Mouse (Mus musculus) left cerebral cortex, adult 9 months (tissue): ENCODE measurements at regions not wholly inside any gene's neighbourhood (a gene's known extent, or its start where the extent isn't known, plus 50 kb on each side); places are given as distances from the start of the nearest gene placed in this dataset.

ENCODE experiments used
- DNase-seq, 2 experiments: peaks; one replicate each; pipeline ENCODE4 v3.0.0; 2022; ENCODE audit warnings: low spot score in 2 of 2

DNA sequence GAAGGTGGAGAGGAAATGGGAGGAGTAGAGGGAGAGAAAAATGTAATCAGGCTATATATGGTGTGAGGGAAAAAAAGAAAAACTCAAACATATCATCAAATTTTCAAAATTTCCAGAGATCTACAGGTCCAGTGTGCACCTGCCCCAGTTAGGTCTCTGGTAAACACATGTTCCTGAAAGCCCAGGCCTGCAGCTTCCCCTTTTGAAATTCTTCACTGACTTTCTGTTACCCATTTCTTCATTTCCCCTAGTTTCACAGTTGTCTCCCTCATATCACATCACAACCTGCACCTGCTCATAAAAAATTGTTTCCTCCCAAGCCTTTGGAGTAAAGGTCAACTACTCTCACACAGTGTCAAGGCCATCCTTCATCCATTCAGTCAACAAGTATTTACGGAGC lies 236.9 kb upstream of the Ldb2 start:
- DNase-seq, result no peak

DNA sequence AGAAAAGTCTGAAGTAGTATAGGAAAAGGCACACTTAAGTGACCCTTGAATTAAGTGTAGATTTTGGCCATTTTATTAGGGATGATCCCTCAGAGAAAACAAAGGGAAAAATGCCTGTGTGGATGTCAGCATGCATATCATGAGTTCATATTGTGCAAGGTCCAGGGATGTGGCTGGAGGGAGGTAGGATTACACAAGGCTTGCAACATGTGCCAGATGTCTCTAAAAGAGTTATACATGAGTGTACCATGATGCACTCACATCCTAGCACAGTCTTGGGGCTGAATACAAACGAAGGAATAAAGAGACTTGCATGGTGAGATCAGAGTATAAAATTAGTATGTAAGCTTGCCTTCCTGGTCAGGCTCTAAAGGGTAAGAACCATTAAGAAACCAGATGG lies 233.7 kb upstream of the Ldb2 start:
- no peak for DNase-seq

DNA sequence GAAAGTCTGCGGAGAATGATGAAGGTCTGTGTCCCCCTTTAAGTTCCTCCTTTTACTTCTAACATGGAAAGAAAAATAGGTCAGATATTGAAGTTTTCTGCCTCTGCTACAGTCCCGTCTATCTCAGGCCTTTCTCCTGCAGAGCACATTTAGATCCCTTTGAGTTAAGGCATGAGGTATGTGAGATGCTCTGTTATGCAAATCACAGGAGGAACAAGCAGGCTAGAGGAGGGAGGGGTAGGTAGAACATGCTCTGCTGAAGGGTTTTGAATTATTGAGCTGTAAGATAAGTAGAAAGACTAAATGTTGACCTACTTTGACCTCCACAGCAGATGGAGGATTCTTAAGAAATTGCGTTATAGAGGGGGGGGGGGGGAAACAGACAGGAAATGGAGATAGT lies 228.4 kb upstream of the Ldb2 start:
- no peak for DNase-seq

GRCm38 (mm10) chr5:45025383-45025782 lies 225.9 kb upstream of the Ldb2 start:
- no peak for DNase-seq

DNA sequence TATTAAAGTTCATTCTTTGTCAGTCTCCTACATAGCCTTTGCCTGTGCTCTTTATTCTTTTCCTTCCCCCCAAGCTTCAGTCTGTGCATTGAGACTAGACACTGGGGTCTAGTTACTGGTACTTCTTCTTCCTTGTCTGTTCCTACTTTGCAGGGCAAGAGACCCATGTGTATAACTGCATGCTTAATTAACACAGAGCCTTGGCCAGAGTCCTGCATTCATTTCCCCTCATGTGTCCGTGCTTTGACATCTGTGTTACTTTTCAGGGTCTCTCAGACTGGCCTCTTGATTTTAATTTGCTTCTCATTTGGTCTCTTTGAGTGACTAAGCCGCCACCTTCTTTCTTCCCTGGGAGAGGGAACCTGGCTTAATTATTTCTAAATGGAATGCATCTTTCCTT lies 208.4 kb upstream of the Ldb2 start:
- no peak for DNase-seq

DNA sequence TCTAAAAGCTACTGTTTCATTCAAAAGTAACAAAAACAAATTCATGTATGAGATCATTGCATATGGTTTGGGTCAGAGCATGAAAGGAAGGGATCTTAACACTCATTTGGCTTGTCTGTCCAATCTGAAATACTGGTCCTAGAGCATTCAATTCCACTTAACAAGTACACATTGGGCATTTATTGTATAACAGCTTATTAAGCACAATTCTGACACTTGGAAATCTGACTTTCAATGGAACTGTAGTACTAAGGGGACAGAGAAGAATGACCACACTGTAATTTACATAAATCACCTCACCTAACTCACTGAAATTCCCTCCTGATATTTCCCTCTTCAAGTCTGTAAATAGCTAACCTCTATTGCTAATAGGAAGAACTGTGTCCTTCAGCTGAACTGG lies 201.5 kb upstream of the Ldb2 start:
- no peak for DNase-seq

DNA sequence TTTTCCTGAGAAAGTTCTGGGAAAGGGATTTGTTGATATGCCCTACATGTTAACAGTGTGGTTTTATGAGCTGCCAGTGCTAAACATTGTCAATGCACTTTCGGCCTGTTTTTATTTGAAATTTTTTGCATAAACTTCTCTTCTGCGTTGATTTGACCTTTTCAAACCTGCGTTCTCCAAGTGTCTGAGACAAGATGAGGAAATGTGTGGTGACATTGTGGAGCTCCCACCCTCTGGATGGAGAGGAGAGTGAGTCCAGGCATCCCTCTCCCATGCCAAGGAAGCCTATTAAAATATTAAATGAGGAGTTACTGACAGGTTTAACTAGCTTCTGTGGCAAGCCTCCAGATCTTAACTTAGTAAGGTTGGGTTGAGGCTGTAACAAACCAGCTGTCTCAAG lies 199.6 kb upstream of the Ldb2 start:
- no peak for DNase-seq

DNA sequence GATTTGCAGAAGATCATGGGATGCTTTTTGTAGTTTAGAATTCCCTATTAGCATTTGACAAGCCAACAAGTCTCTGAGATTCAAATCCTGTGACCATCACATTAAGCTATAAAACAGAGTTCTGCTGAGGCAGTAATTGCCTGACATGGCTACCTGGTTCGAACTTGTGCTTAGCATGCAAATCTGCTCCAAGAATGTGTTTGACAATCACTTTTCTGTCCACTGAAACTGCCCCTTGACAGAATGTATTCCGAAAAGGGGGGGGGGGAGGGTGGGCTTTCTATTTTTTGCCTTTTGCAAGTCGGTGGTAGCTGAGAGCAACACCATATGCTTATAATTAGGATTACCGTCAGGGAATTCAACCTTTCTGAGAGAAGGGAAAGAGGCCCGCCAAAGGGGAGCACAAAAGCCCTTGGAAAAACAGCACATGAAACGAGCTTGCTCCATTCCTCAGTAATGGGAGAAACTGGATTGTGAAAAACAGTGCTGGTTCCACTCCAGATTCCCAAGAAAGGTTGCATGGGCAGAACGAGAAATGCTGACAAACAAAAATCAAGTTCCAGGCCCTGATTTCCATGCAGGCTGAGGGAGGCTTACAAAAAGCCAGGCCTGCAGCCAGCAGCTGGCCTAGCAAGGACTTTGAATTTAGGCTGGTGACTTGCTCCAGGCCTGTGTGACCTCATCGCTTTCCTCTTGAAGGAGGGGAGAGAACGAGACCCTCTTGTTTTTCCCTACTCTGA lies 176.1 kb upstream of the Ldb2 start:
- DNase-seq, result peak; percentile 5 to 32

DNA sequence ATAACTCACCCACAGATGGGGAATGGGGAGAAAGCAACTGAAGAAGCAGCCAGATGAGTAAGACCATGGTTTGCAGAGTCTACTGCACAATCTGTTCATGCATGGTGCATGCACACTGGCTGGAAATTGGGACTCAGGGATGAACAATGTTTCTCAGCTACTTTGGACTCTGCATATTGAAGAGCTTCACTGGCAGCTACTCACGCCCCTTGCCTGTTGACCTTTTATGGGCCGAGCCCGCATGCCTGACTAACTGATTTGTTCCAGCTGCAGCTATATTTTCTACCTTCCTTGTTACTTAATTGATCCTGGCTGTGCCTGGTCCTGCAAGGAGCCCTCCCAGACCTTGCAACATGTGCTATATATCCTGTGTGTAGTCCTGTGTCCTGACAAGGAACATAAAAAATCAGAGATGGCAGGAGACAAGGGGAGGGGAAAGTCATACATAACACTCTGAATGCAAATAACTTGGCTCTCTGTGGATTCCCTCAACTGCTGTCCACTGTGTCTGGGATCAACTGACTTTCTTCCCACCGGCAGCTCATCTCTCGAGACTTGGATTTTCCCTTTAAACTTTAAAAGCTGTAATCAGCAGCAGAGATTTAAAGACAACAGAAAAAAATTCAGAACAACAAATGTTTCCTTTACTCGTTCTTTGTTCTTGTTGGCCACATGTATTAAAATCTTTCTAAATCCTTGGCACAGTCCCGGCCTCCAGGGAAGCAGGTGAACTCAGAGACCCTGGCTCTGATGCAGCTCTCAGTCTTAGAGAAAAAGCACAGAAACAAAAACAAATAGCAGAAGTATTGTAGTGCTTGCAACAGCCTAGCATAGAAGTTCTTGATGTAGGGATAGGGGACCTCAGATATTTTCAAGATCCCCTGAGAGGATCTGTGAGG lies 143.8 kb upstream of the Ldb2 start:
- peak in 1 of 2 experiments; percentile 5 for DNase-seq

DNA sequence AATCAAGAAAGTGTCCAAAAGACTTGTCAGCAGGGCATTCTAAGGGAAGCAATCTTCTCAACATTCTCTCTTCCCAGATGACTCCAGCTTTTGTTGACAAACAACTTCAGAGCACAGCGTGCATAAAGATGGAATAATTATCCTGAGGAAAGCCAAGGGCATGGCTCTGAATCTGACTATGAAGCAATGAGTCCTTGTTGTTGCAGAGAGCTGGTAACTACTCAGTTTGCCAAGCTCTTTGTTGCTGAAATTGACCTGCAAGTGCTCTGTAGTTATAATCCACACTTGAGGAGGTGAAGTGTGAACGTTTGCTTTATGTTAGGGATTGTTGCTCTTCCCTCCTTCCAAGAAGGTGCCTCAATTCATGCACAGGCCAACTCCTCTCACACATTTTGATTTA lies 143.1 kb upstream of the Ldb2 start:
- DNase-seq, result no peak

DNA sequence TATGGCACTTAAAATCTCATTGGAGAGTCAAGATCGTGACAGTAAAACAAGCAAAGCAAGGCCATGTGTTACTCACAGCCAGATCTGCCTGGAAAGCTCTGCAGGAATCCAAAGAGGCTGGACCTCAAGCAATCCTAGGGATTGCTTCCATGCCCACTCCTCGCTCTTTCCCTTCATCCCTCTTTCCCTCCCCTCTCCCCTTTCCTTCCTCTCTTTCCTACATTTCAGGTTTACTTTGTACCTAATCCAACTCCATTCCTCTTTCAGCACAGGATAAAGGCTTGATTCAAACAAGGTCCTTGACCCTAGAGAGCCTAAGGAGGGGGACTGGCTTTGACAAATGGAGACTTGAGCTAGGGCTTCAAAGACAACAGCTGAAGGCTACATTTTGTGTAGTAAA lies 126.0 kb upstream of the Ldb2 start:
- DNase-seq, result no peak

DNA sequence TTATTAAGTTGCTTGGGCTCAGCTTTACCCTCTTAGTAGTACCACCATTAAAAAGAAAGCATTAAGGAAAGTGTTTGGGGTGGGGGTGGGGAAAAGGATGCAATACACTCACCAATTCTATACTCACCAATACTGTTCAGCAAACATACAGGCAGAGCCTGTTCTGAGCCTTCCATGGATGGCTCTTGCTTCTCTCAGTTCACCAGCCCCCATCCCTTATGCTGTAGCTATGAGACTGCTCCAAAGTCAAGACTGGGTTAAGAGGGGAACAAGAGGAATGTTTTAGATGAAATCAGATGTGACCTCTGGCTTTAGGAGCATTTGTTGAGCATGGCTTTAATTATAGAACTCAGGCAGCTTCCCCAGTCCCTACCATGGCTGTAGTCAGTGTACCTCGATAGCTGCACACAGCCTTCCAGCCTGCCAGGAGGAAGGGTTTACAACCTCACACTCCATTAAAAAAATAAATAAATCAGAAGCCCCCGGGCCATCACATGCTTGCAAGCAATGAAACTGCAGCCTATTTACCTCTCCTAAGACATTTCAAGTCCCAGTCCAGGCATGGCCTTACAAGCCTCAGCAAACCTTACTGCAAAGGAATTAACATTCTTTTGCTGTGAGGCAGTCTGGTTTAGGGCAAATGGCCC lies 122.8 kb upstream of the Ldb2 start:
- no peak for DNase-seq

GRCm38 (mm10) chr5:44917816-44918213 lies 118.3 kb upstream of the Ldb2 start:
- DNase-seq, result no peak

DNA sequence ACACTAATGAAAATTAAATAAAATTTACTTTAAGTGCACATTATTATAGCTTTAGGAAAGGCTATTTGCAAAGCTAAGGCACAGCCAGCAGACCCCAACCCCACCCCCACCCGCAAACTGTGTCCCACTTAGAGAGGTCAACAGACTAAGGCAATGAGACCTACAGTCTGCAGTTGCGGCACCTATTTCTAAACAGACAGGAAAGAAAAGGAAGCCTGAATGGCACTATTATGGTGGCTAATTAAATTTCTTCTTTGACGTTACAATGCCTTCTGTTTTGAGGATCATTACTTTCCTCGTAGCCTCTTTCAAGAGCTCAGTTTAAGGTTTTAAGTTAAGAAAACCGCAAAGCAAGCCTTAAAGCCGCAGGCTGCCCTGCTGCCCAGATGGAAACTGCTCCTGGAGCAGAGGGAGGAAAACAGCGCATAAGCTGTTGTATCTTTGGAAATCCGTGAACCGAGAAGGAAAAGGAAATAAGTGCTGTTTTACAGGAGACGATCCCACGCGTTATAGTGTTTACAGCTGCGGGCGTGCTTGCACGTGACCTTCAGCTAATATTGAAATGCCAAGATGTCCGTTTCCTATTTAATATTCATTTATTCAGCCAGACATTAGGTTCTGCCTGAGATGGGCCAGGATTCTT lies 117.8 kb upstream of the Ldb2 start:
- DNase-seq, result no peak

DNA sequence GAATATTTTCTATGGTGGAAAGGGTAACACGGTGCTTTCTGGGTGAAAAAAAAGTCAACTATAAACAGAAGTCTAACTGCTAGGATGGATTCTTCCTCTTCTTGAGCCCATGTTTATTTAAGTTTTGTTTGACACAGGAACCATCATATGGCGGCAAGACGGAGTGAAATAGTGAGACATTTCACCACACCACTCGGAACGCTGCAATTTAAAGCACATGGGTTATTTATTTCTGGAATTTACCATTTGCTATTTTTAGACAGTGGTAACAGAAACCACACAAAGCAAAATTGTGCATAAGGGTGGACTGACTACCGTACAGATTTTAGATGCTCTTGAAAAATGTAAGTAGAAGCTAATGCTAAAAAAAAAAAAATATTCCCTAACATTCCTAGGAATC lies 103.1 kb upstream of the Ldb2 start:
- no peak for DNase-seq

- no peak for DNase-seq
These were observed 87.1 kb upstream of the Ldb2 start for GRCm38 (mm10) chr5:44886566-44887070.

GRCm38 (mm10) chr5:44876946-44877345 lies 77.5 kb upstream of the Ldb2 start:
- DNase-seq, result peak; percentile 81 to 86

DNA sequence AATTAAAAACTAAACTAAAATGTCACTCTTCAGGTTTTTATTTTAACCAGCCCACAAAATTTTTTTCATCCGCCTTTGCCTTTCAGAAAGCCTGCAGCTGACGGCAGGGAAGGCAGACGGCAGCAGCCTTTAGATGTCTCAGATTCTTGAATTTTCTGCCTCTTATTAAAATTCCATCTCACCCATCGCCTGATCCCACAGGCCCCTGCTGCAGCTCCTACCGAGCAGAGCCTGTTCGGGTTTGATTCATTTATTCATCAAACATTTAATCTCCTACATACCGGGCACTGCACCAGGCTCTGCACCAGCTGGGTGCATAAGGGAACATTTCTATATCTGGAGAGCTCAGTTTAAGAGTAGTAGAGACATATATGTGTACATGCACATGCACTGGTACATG lies 72.8 kb upstream of the Ldb2 start:
- peak in 1 of 2 experiments; percentile 36 for DNase-seq

DNA sequence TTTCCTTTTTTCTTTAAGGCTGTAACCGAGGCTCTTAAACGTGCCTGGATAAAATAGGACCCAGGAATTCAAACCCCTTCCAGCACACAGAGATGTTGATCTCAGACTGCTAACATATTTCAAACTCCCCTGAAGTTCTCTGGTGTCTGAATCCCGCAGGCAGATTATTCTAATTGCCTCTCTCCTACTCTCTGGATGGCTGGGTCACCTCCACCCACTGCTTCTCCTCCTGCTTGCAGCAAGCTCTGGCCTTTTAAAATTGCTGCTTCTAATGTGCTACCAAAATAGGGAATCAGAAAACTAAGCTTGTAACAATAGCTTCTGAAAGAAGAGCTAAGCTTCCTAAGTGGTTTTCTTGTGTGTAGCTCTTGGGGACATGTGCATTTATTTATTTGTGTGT lies 64.4 kb upstream of the Ldb2 start:
- DNase-seq, result no peak

DNA sequence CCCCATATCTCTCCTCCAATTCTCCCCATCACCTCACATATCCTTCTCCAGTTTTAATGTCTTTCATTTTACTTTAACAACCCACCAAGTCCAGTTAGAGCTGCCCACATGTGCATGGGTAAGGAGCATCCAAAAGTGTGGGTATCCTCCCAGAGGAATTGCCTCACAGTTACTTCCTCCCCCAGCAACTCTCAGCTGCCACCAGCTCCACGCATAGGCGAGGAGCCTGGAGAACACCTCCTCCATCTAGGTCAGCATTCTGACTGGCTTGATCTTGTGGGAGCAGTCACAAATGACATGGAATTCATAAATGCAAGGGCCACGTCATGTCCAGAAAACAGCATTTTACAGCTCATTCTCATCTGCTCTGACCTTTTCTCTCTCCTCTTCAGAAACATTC lies 63.9 kb upstream of the Ldb2 start:
- peak in 1 of 2 experiments; percentile 34 for DNase-seq

- no peak for DNase-seq
These were observed 54.7 kb upstream of the Ldb2 start for GRCm38 (mm10) chr5:44854189-44854588.
